Mouse (Mus musculus) C2C12 (cell line): Measurements from ENCODE around the gene Fam193a. TPM values are rescaled to one million over a fixed set of nuclear protein-coding genes. Genes with fewer than 3 reads are reported as not detected.

Experiments
- H3K27me3 ChIP-seq: one replicate; pipeline ENCODE4 v1.6.1; 2011; ENCODE audit not compliant: control insufficient read depth, insufficient read depth, insufficient read length
- H3K36me3 ChIP-seq: one replicate; pipeline ENCODE4 v1.6.1; 2011; ENCODE audit not compliant: control insufficient read depth, insufficient read depth
- H3K4me3 ChIP-seq: one replicate; pipeline ENCODE4 v1.5.1; 2011; ENCODE audit warnings: mild to moderate bottlenecking, control low read depth; ENCODE audit not compliant: poor library complexity, insufficient read depth, severe bottlenecking
- H3K79me2 ChIP-seq: one replicate; pipeline ENCODE4 v1.6.1; 2011; ENCODE audit not compliant: control insufficient read depth, insufficient read depth
- H3K79me3 ChIP-seq: one replicate; pipeline ENCODE4 v1.6.1; 2011; ENCODE audit warnings: low read depth, control low read depth
- H3ac ChIP-seq: one replicate; pipeline ENCODE3; 2011; ENCODE audit warnings: low read depth; ENCODE audit not compliant: control insufficient read depth, insufficient read length
- CEBPB ChIP-seq: IDR thresholded peaks from one replicate; pipeline ENCODE4 v1.6.1; 2011; ENCODE audit warnings: low read depth, mild to moderate bottlenecking, control low read depth, moderate library complexity
- CTCF ChIP-seq: IDR thresholded peaks from one replicate; pipeline ENCODE4 v1.5.1; 2011; ENCODE audit not compliant: control insufficient read depth, insufficient read depth, insufficient read length
- FOSL1 ChIP-seq: IDR thresholded peaks from one replicate; pipeline ENCODE4 v1.8.0; 2011; ENCODE audit warnings: mild to moderate bottlenecking, low read length; ENCODE audit not compliant: poor library complexity, insufficient read depth, severe bottlenecking
- MAX ChIP-seq: IDR thresholded peaks from one replicate; pipeline ENCODE4 v1.6.1; 2011; ENCODE audit warnings: mild to moderate bottlenecking, control low read depth
- MYOD1 ChIP-seq: IDR thresholded peaks from one replicate; pipeline ENCODE4 v1.6.1; 2011; ENCODE audit warnings: low read depth; ENCODE audit not compliant: control insufficient read depth, insufficient read length
- MYOG ChIP-seq: IDR thresholded peaks from one replicate; pipeline ENCODE4 v1.6.1; 2011; ENCODE audit not compliant: control insufficient read depth, insufficient read length; ENCODE audit errors: extremely low read depth
- USF1 ChIP-seq: IDR thresholded peaks from one replicate; pipeline ENCODE4 v1.6.1; 2011; ENCODE audit warnings: low read depth, mild to moderate bottlenecking, control low read depth, moderate library complexity
- polyA plus RNA-seq: library from polyadenylated mRNA; unstranded; fragments of >200 nt; fragmentation: generic; extraction: Trizol; gene quantifications from one replicate; pipeline ENCODE4 v1.2.1, GENCODE M21; 2012; ENCODE audit warnings: missing spikeins

Gene Fam193a
- polyA plus RNA-seq, 1 experiment = 11.4 TPM

GRCm38 (mm10) chr5:34360261-34360660 is 9.5 kb upstream of the Fam193a start:
- peaks cover 84% of the 10 kb centered on the region for H3K36me3 ChIP-seq
- no peak overlapping the region for H3K4me3 ChIP-seq
- TF ChIP-seq MYOD1 (no peak), MYOG (no peak), CTCF (no peak), USF1 (no peak), CEBPB (no peak), MAX (no peak), FOSL1 (no peak)
- no peak overlapping the region for H3ac ChIP-seq
- H3K27me3 ChIP-seq = no peaks in the 10 kb centered on the region
- H3K79me3 ChIP-seq = no peaks in the 10 kb centered on the region
- peaks cover 2% of the 10 kb centered on the region for H3K79me2 ChIP-seq

GRCm38 (mm10) chr5:34363115-34363514 is 6.6 kb upstream of the Fam193a start:
- no peak overlapping the region for H3K4me3 ChIP-seq
- H3ac ChIP-seq = no peak overlapping the region
- no peaks in the 10 kb centered on the region for H3K79me2 ChIP-seq
- no peaks in the 10 kb centered on the region for H3K79me3 ChIP-seq
- no peaks in the 10 kb centered on the region for H3K27me3 ChIP-seq
- no peak for TF ChIP-seq MYOG
- TF ChIP-seq FOSL1 = no peak
- TF ChIP-seq USF1 = no peak
- TF ChIP-seq CEBPB = no peak
- TF ChIP-seq CTCF = no peak
- TF ChIP-seq MYOD1 = no peak
- TF ChIP-seq MAX = no peak
- H3K36me3 ChIP-seq = peaks cover 64% of the 10 kb centered on the region

- Histone ChIP-seq H3K79me3 (peaks cover 33% of the 10 kb centered on the region), H3K4me3 (no peak overlapping the region), H3K27me3 (no peaks in the 10 kb centered on the region), H3K79me2 (peaks cover 37% of the 10 kb centered on the region), H3ac (peak overlapping the region; percentile 25), H3K36me3 (peaks cover 18% of the 10 kb centered on the region)
- peak; percentile 71 for TF ChIP-seq CEBPB
- TF ChIP-seq FOSL1 = no peak
Measured at GRCm38 (mm10) chr5:34368551-34369290, 1.0 kb upstream of the Fam193a start.

- Histone ChIP-seq H3K79me2 (peaks cover 52% of the 10 kb centered on the region), H3K27me3 (no peaks in the 10 kb centered on the region), H3ac (peak overlapping the region; percentile 64), H3K79me3 (peaks cover 48% of the 10 kb centered on the region), H3K36me3 (peaks cover 4% of the 10 kb centered on the region), H3K4me3 (peak overlapping the region; percentile 76)
- TF ChIP-seq MYOD1 (no peak), MAX (no peak), MYOG (no peak), CTCF (no peak), USF1 (no peak), CEBPB (no peak), FOSL1 (no peak)
Measured at GRCm38 (mm10) chr5:34370022-34370823, 490 bp downstream of the Fam193a start.

- Histone ChIP-seq H3K27me3 (no peaks in the 10 kb centered on the region), H3ac (peak overlapping the region; percentile 64), H3K4me3 (peak overlapping the region; percentile 76), H3K79me3 (peaks cover 54% of the 10 kb centered on the region), H3K79me2 (peaks cover 58% of the 10 kb centered on the region), H3K36me3 (peaks cover under 1% of the 10 kb centered on the region)
- TF ChIP-seq MYOG (no peak), MYOD1 (no peak), CEBPB (no peak), MAX (no peak), CTCF (no peak), FOSL1 (no peak), USF1 (no peak)
Measured at GRCm38 (mm10) chr5:34370840-34371239, 1.1 kb downstream of the Fam193a start.

- peaks cover 67% of the 10 kb centered on the region for H3K79me3 ChIP-seq
- H3K79me2 ChIP-seq = peaks cover 71% of the 10 kb centered on the region
- TF ChIP-seq MYOG (no peak), MYOD1 (no peak)
- peaks cover 8% of the 10 kb centered on the region for H3K36me3 ChIP-seq
- H3K27me3 ChIP-seq = no peaks in the 10 kb centered on the region
- no peak overlapping the region for H3K4me3 ChIP-seq
- H3ac ChIP-seq = no peak overlapping the region
Measured at GRCm38 (mm10) chr5:34372141-34372540, 2.4 kb downstream of the Fam193a start.
